In the genomic region with DNA sequence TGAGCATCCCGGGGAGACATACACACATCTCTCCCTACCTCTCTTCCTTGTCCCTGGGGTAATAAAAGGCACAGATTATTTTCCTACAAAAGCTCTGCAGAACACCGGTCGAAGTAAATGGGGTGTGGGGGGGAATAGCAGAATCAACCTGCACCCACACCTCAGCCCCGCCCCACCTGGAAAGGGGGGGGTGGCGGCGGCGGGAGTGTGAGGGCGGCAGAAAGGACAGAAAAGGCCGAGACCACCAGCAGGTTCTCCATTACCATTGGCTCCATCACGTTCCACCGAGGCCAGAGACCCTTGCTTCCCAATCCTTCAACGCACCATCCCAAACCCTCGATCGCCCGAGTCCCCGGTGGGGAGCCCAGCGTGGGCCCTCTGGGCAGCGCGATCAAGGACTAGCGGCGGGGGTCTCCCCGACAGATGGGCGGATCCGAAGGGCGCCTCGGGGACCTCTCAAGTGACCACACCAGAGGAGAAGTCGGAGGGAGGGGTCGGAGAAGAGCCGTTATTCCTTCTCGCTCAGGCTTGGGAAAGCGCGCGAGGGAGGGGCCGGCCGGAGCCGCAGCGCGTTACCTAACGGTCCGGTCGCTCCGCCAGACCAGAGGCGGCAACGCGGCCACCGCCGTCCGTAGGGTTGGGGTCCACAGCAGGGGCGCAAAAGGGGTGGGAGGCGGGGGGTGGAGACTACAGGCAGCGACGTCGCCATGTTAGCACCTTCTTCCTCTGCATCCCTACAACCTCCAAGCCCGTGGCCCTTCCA, we compare ENCODE assay signal across 8 mouse cellular contexts. TPM values are rescaled to one million over a fixed set of nuclear protein-coding genes. Genes with fewer than 3 reads are reported as not detected.
A peak's percentile ranks its signal among the peaks of the same experiment; 100 is the strongest.
DNase-seq lines count a peak whose midpoint lies in the region; ATAC-seq lines count a peak whose summit lies in the region.

No protein-coding gene starts in this region.

- DNase-seq in CD4-positive, CD25-positive, alpha-beta regulatory T cell, adult 2 months (ENCODE audit: low read depth, low spot score) = peak; percentile 49
- DNase-seq in urinary bladder, adult 2 months (ENCODE audit: low spot score) = peak; percentile 33
- no peak for DNase-seq in urinary bladder, adult 18-20 months (ENCODE audit: low spot score in 2 of 2)
- DNase-seq in gastrocnemius, postnatal 25 days = peak; percentile 22
- peak; percentile 35 to 40 for DNase-seq in layer of hippocampus, postnatal 36 days
- peak; percentile 8 to 21 for DNase-seq in spleen, postnatal 14 days (ENCODE audit: low spot score in 2 of 2)

- no peak for ATAC-seq in CD4-positive, CD25-positive, alpha-beta regulatory T cell, adult 4 months
- peak; percentile 36 for ATAC-seq in megakaryocyte, adult 5-6 weeks (ENCODE audit: poor library complexity, severe bottlenecking)

RNA-seq across cellular contexts. Expression of gene Atf2, which starts 0.6 kb away (rescaled TPM):
- 10 to 100 TPM; 58.6 to 77.9 TPM for polyA plus RNA-seq in CD4-positive, CD25-positive, alpha-beta regulatory T cell, adult 4 months (2017; shearing (Covaris generic))
- 18.1 and 27.8 TPM in 2 replicates for polyA plus RNA-seq in urinary bladder, adult 2 months (2012; rRNA removed)
- 10 to 100 TPM; 17.6 to 19.9 TPM for total RNA-seq in gastrocnemius, postnatal 25 days (2021)
- 100 to 1,000 TPM; 144 to 146 TPM for total RNA-seq in layer of hippocampus, postnatal 36 days (2021)
- 79.4 and 91.9 TPM in 2 replicates for total RNA-seq in megakaryocyte, adult 5-6 weeks (2015)
- 42.1 and 42.3 TPM in 2 replicates for total RNA-seq in megakaryocyte, adult 5-6 weeks (2017)

RNA-seq across cellular contexts. Expression of gene Atp5g3, which starts 19.2 kb away (rescaled TPM):
- 100 to 1,000 TPM; 324 to 345 TPM for polyA plus RNA-seq in CD4-positive, CD25-positive, alpha-beta regulatory T cell, adult 4 months (2017; shearing (Covaris generic))
- polyA plus RNA-seq in urinary bladder, adult 2 months (2012; rRNA removed) = 604 and 682 TPM in 2 replicates
- 1,000 to 10,000 TPM; 1,520 to 1,554 TPM for total RNA-seq in gastrocnemius, postnatal 25 days (2021)
- 100 to 1,000 TPM; 515 to 558 TPM for total RNA-seq in layer of hippocampus, postnatal 36 days (2021)
- total RNA-seq in megakaryocyte, adult 5-6 weeks (2015) = 592 and 616 TPM in 2 replicates
- 102 and 104 TPM in 2 replicates for total RNA-seq in megakaryocyte, adult 5-6 weeks (2017)

Comparison
In these comparisons a context has a peak if more than half of its experiments do, and no peak if none do; other contexts are left out.
1. DNase-seq: peak in CD4-positive, CD25-positive, alpha-beta regulatory T cell, adult 2 months (single experiment), urinary bladder, adult 2 months (single experiment), gastrocnemius, postnatal 25 days (single experiment), layer of hippocampus, postnatal 36 days (2 of 2) and spleen, postnatal 14 days (2 of 2); none in urinary bladder, adult 18-20 months (0 of 2).